Mouse (Mus musculus): ENCODE data around the gene 4930544D05Rik.

DNA sequence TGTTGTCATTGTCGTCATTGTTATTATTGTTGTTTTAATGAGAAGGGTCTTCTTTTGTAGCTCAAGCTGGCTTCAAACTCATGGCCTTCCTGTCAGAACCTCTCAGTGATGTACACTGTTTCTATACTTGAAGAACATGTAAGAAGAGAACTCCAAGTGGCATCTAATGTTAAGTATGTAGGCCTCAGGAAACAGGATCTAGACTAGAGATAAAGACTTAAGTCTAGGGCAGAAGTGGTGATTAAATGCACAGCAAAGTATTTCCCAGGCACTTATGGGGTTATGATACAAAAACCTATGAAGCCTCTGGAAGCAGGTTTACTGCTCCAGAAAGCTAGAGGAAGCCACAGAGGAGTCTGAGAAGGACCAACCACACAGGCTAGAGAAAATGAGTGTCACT is 22.6 kb downstream of the 4930544D05Rik start:
- no peak for TF ChIP-seq ZC3H11A (IDR thresholded peaks at IDR 0.05; ENCODE audit: borderline replicate concordance, low read depth, low read length)
- TF ChIP-seq HCFC1 (IDR thresholded peaks at IDR 0.05; ENCODE audit: borderline replicate concordance, insufficient read depth, low read length) = no peak

Measured in ES-E14 (cell line).